Mouse (Mus musculus) erythroblast, embryonic 14.5 days (primary cell): ENCODE measurements around the gene Prpsap1. TPM values are rescaled to one million over a fixed set of nuclear protein-coding genes. Genes with fewer than 3 reads are reported as not detected.

Experiments
- H3K27me3 ChIP-seq: 2 replicates; pipeline ENCODE4 v1.6.1; 2012; ENCODE audit warnings: inconsistent platforms; ENCODE audit not compliant: control insufficient read depth
- H3K36me3 ChIP-seq: 2 replicates; pipeline ENCODE4 v1.6.1; 2012; ENCODE audit warnings: mild to moderate bottlenecking, inconsistent platforms; ENCODE audit not compliant: control insufficient read depth
- H3K4me1 ChIP-seq: 2 replicates; pipeline ENCODE4 v1.6.1; 2012; ENCODE audit warnings: inconsistent platforms; ENCODE audit not compliant: control insufficient read depth
- H3K4me3 ChIP-seq: replicated peaks from 2 replicates; pipeline ENCODE3; 2012; ENCODE audit warnings: moderate library complexity, mild to moderate bottlenecking, inconsistent platforms
- H3K9me3 ChIP-seq: 2 replicates; pipeline ENCODE4 v1.6.1; 2012; ENCODE audit warnings: low read length, inconsistent platforms, mixed read lengths; ENCODE audit not compliant: control insufficient read depth
- GATA1 ChIP-seq: IDR thresholded peaks from 2 replicates; pipeline ENCODE4 v1.6.1; 2012; ENCODE audit warnings: low read length, inconsistent platforms, mixed read lengths
- TAL1 ChIP-seq: IDR thresholded peaks from 3 replicates; pipeline ENCODE4 v1.6.1; 2012; ENCODE audit warnings: low read length, inconsistent platforms, mixed read lengths
- polyA plus RNA-seq: library from polyadenylated mRNA; stranded (reverse); fragments of >175 nt; gene quantifications from 2 replicates; pipeline ENCODE4 v1.2.3, GENCODE M21; 2012

Gene Prpsap1
- 1.2 and 1.4 TPM in 2 replicates for polyA plus RNA-seq

GRCm38 (mm10) chr11:116493795-116494252 is at the start of gene Prpsap1:
Prpsap1 (minus strand) TSS chr11:116494202.
- H3K27me3 ChIP-seq, result no peaks in the 10 kb centered on the region
- no peak within 1 kb of the TSS for H3K4me3 ChIP-seq
- peaks cover 39% of the 10 kb centered on the region for H3K4me1 ChIP-seq
- peaks cover 3% of the 10 kb centered on the region; the same call in 1 of the 2 replicates for H3K9me3 ChIP-seq
- no peaks in the 10 kb centered on the region for H3K36me3 ChIP-seq
- no peak for TF ChIP-seq TAL1
- no peak for TF ChIP-seq GATA1

GRCm38 (mm10) chr11:116543110-116543509 is 49.1 kb upstream of the Prpsap1 start:
- Histone ChIP-seq H3K9me3 (no peaks in the 10 kb centered on the region), H3K4me1 (peaks cover 70% of the 10 kb centered on the region), H3K4me3 (no peak overlapping the region), H3K27me3 (no peaks in the 10 kb centered on the region), H3K36me3 (peaks cover 100% of the 10 kb centered on the region)
- no peak for TF ChIP-seq TAL1
- no peak for TF ChIP-seq GATA1

GRCm38 (mm10) chr11:116541183-116541582 is 47.2 kb upstream of the Prpsap1 start:
- peaks cover 100% of the 10 kb centered on the region for H3K36me3 ChIP-seq
- no peaks in the 10 kb centered on the region for H3K9me3 ChIP-seq
- no peak for TF ChIP-seq GATA1
- no peak for TF ChIP-seq TAL1
- H3K27me3 ChIP-seq, result no peaks in the 10 kb centered on the region
- H3K4me1 ChIP-seq, result peaks cover 70% of the 10 kb centered on the region
- H3K4me3 ChIP-seq, result no peak overlapping the region

- H3K36me3 ChIP-seq, result peaks cover 88% of the 10 kb centered on the region
- TF ChIP-seq TAL1 (peak; percentile 72), GATA1 (peak; percentile 90)
- peak overlapping the region; percentile 33 for H3K4me3 ChIP-seq
- no peaks in the 10 kb centered on the region for H3K9me3 ChIP-seq
- peaks cover 8% of the 10 kb centered on the region; the same call in 1 of the 2 replicates for H3K27me3 ChIP-seq
- H3K4me1 ChIP-seq, result peaks cover 89% of the 10 kb centered on the region
These were observed 44.2 kb upstream of the Prpsap1 start for GRCm38 (mm10) chr11:116538142-116538735.

- TF ChIP-seq GATA1 (no peak), TAL1 (no peak)
- Histone ChIP-seq H3K4me1 (peaks cover 92% of the 10 kb centered on the region), H3K36me3 (peaks cover 80% of the 10 kb centered on the region), H3K4me3 (peak overlapping the region; percentile 70), H3K27me3 (peaks cover 16% of the 10 kb centered on the region), H3K9me3 (no peaks in the 10 kb centered on the region)
These were observed 43.4 kb upstream of the Prpsap1 start for GRCm38 (mm10) chr11:116537388-116537787.

GRCm38 (mm10) chr11:116536685-116537084 is 42.7 kb upstream of the Prpsap1 start:
- Histone ChIP-seq H3K4me1 (peaks cover 96% of the 10 kb centered on the region), H3K36me3 (peaks cover 73% of the 10 kb centered on the region), H3K4me3 (peak overlapping the region; percentile 70), H3K27me3 (peaks cover 23% of the 10 kb centered on the region), H3K9me3 (no peaks in the 10 kb centered on the region)
- TF ChIP-seq GATA1, result no peak
- TF ChIP-seq TAL1, result peak; percentile 48; the same call in 2 of the 3 replicates

GRCm38 (mm10) chr11:116534154-116534865 is 40.3 kb upstream of the Prpsap1 start:
- Histone ChIP-seq H3K27me3 (peaks cover 42% of the 10 kb centered on the region), H3K4me3 (peak overlapping the region; percentile 70), H3K36me3 (peaks cover 56% of the 10 kb centered on the region), H3K9me3 (no peaks in the 10 kb centered on the region), H3K4me1 (peaks cover 96% of the 10 kb centered on the region)
- TF ChIP-seq TAL1 (no peak), GATA1 (no peak)

GRCm38 (mm10) chr11:116533341-116534153 is 39.5 kb upstream of the Prpsap1 start:
- Histone ChIP-seq H3K36me3 (peaks cover 55% of the 10 kb centered on the region), H3K27me3 (peaks cover 42% of the 10 kb centered on the region), H3K4me3 (peak overlapping the region; percentile 70), H3K9me3 (no peaks in the 10 kb centered on the region), H3K4me1 (peaks cover 96% of the 10 kb centered on the region)
- TF ChIP-seq TAL1 (peak; percentile 85), GATA1 (peak; percentile 73)
